Mouse (Mus musculus) kidney, adult 11 months (tissue): Measurements from ENCODE around the gene Olfr350.

Source experiments
- DNase-seq: peaks from one replicate; pipeline ENCODE4 v3.0.0; 2022

The Olfr350 gene

GRCm38 (mm10) chr2:36846010-36846409 is at the start of gene Olfr350:
Gene Olfr350, plus strand, starts transcription at chr2:36846310.
- DNase-seq: no peak

- no peak for DNase-seq
These were observed 29.2 kb upstream of the Olfr350 start, which contains the start of gene Olfr3 for GRCm38 (mm10) chr2:36816932-36817331. Gene Olfr3, minus strand, starts transcription at chr2:36817032.

GRCm38 (mm10) chr2:36862560-36862959 is 16.4 kb downstream of the Olfr350 start, which contains the start of gene Olfr351:
Gene Olfr351, minus strand, starts transcription at chr2:36862660.
- DNase-seq: no peak

- DNase-seq: no peak
These were observed 22.1 kb downstream of the Olfr350 start, which contains the start of gene Olfr352 for GRCm38 (mm10) chr2:36868160-36868559. Gene Olfr352, plus strand, starts transcription at chr2:36868460.

- no peak for DNase-seq
These were observed 46.7 kb downstream of the Olfr350 start, which contains the start of gene Olfr353 for GRCm38 (mm10) chr2:36892836-36893235. Gene Olfr353, minus strand, starts transcription at chr2:36892936.

- DNase-seq: no peak
These were observed 51.0 kb downstream of the Olfr350 start for GRCm38 (mm10) chr2:36897114-36897513.
